8 mouse cellular contexts compared by ENCODE assay signal in genomic region chr9:54917010-54917677, GRCm38 (mm10). TPM values are rescaled to one million over a fixed set of nuclear protein-coding genes. Genes with fewer than 3 reads are reported as not detected.
A peak's percentile ranks its signal among the peaks of the same experiment; 100 is the strongest.
DNase-seq lines count a peak whose midpoint lies in the region; ATAC-seq lines count a peak whose summit lies in the region.

TSS of gene Hykk (plus strand) at chr9:54917283.

- peak within 1 kb of the TSS; percentile 85 for H3K9ac ChIP-seq in embryonic facial prominence, embryonic 13.5 days
- H3K9ac ChIP-seq in midbrain, embryonic 11.5 days (ENCODE audit: low read length) = peak within 1 kb of the TSS; percentile 81

- WGBS in embryonic facial prominence, embryonic 13.5 days = under 1% methylated on average over 34 of the region's 34 CpGs
- WGBS in midbrain, embryonic 11.5 days = under 1% methylated on average over 34 of the region's 34 CpGs

- H3K4me1 ChIP-seq in embryonic facial prominence, embryonic 13.5 days = peaks cover 9% of the 10 kb centered on the region
- peaks cover 4% of the 10 kb centered on the region; the same call in 1 of the 2 replicates for H3K4me1 ChIP-seq in midbrain, embryonic 11.5 days (ENCODE audit: control insufficient read depth, insufficient read depth, low read length)

- H3K4me2 ChIP-seq in embryonic facial prominence, embryonic 13.5 days = peak within 1 kb of the TSS; percentile 78
- peak within 1 kb of the TSS; percentile 80 for H3K4me2 ChIP-seq in midbrain, embryonic 11.5 days

- H3K4me3 ChIP-seq in embryonic facial prominence, embryonic 13.5 days = peak within 1 kb of the TSS; percentile 66
- H3K4me3 ChIP-seq in midbrain, embryonic 11.5 days (ENCODE audit: low read depth, low read length) = peak within 1 kb of the TSS; percentile 68

- ATAC-seq in embryonic facial prominence, embryonic 13.5 days (ENCODE audit: insufficient number of reproducible peaks, insufficient read depth, low FRiP score, low TSS enrichment, low read depth) = peak; percentile 97
- peak; percentile 100 for ATAC-seq in midbrain, embryonic 11.5 days (ENCODE audit: low FRiP score)

- intact Hi-C loops in left cerebral cortex, postnatal 4 days (cut with DNase I) = no loop called here

- H3K27ac ChIP-seq in embryonic facial prominence, embryonic 13.5 days = peak within 1 kb of the TSS; percentile 52; the same call in 1 of the 2 replicates
- no peak within 1 kb of the TSS for H3K27ac ChIP-seq in midbrain, embryonic 11.5 days (ENCODE audit: low read depth, low read length)

- DNase-seq in adrenal gland, postnatal 4 days (ENCODE audit: low spot score in 2 of 2) = peak; percentile 44 to 67
- DNase-seq in heart, adult 11 months = peak; percentile 100
- DNase-seq in kidney, adult 11 months = peak; percentile 94
- peak; percentile 90 for DNase-seq in left cerebral cortex, postnatal 4 days
- DNase-seq in midbrain, embryonic 11.5 days (ENCODE audit: low spot score, missing footprints) = peak; percentile 98
- peak; percentile 74 for DNase-seq in right cerebral cortex, postnatal 4 days
- DNase-seq in yolk sac, embryonic 10.5 days (ENCODE audit: low spot score) = peak; percentile 91

- peaks cover 6% of the 10 kb centered on the region for H3K36me3 ChIP-seq in embryonic facial prominence, embryonic 13.5 days
- no peaks in the 10 kb centered on the region for H3K36me3 ChIP-seq in midbrain, embryonic 11.5 days (ENCODE audit: control insufficient read depth, insufficient read depth, low read length)

- H3K9me3 ChIP-seq in embryonic facial prominence, embryonic 13.5 days = no peaks in the 10 kb centered on the region
- no peaks in the 10 kb centered on the region for H3K9me3 ChIP-seq in midbrain, embryonic 11.5 days (ENCODE audit: control insufficient read depth, low read length)

- H3K27me3 ChIP-seq in embryonic facial prominence, embryonic 13.5 days = no peaks in the 10 kb centered on the region
- H3K27me3 ChIP-seq in midbrain, embryonic 11.5 days (ENCODE audit: control insufficient read depth, insufficient read depth, low read length) = no peaks in the 10 kb centered on the region

RNA-seq across cellular contexts. Expression of gene Hykk, which starts in this region (rescaled TPM):
- total RNA-seq in adrenal gland, postnatal 4 days (2021) = 1 to 10 TPM; 5.7 to 6.3 TPM
- 6.6 and 6.8 TPM in 2 replicates for polyA plus RNA-seq in embryonic facial prominence, embryonic 13.5 days (2015; fragmentation: Nextera tagmentation; extraction: Ambion mirVana)
- total RNA-seq in left cerebral cortex, postnatal 4 days (2021) = 1 to 10 TPM; 1.9 TPM
- 4.2 and 4.5 TPM in 2 replicates for polyA plus RNA-seq in midbrain, embryonic 11.5 days (2014; fragmentation: Nextera tagmentation; extraction: Ambion mirVana)
